Mouse (Mus musculus): ENCODE results near the gene Gcnt1. TPM values are rescaled to one million over a fixed set of nuclear protein-coding genes. Genes with fewer than 3 reads are reported as not detected.
A peak's percentile ranks its signal among the peaks of the same experiment; 100 is the strongest.

The Gcnt1 gene
- total RNA-seq, 2 experiments from 2014 or later, result 13.5 to 15.6 TPM

DNA sequence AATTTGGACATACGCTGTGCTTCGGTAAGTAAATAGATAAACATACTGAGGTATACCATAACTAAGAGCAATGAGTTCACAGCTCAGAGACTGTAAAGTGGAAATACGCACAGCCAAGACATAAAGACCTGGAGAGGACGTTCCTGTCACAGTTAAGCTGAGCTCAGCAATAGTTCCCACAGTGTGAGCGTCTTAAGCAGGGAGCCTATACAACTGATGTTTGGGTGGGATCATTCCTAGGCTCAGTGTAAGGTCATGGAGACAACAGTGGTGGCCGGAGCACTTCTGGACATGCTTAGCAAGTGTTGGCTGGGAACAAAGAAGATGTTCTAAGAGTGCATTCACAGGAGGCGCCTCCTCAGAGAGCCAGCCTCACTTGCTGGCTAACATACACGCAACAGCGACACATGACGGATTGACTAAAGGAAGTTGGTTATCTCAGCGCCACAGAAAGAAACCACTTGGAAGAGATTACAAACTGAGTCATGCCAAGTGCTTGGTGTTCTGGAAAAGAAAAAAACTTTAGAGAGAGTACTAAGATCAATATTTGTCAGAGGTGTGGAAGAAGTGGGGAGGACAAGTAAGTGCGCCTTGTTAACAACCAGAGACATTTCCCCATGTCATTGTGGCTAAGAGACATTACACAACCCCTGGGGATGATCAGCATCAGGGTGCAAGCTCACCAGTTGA lies 37.9 kb downstream of the Gcnt1 start:
- DNase-seq (ENCODE audit: low spot score), result no peak
- intact Hi-C loops (cut with DNase I), result no loop called here

DNA sequence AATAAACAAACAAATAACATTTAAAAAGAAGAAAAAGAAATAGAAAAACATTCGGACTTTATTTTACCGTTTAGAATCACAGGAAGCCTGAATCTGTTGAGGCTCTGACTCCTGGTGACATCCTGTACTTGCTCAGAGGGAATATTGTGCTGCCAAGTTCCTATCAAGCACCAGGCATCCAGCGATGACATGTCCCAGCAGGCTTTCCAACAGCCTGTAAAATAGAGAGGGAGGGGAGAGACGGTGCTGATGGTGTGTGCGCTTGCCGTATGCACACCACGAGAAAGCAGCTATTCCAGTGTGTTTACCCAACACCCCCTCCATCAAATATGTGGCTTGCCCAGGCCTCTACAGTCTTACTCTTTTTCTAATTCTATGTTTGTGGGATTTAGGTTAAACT lies 39.6 kb downstream of the Gcnt1 start:
- DNase-seq (ENCODE audit: low spot score), result peak; percentile 43
- intact Hi-C loops (cut with DNase I), result no loop called here

DNA sequence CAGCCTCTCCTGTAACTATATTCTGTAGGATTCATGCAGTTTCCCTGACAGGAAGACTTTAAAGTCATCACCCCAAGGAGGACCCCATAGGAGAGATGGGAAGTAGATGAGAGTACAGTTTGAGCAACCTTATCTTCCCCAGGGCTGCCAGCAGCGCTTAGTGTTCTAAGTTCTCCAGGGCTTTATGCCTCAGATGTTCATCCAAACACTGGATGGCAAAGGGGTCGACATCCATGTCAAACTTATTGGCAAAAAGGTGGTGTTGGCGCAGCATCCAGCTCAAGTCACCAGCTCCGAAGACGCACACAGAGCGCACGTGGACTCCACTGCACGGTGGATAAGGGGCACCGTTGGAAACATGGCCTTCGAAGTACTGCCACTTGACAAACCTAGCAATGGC lies 43.7 kb downstream of the Gcnt1 start:
- no peak for DNase-seq (ENCODE audit: low spot score)
- intact Hi-C loops (cut with DNase I), result no loop called here

DNA sequence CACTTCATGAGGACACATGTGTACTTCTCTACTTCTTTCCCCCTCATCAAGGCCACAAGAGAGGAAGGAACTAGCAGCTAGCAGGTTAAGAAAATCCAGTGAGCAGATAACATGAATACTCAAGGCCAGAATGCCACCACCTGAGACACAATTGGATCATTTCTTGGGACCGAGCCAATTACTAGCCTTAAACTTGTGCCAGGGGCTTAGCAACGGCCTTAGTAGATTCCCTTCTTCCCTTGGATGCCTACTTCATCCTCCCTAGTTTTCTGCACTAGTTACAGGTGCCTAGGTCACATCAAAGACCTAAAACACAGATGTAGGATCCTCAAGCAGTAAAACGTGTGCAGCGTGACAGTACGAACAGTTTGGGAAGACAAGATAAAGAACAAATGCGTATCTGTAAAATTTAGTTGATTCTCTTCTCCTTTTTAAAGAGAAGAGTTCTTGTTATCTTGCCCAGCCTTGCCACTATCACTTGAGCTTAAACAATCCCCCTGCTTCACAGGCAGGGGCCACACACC lies 44.7 kb downstream of the Gcnt1 start:
- DNase-seq (ENCODE audit: low spot score), result no peak
- intact Hi-C loops (cut with DNase I), result no loop called here

DNA sequence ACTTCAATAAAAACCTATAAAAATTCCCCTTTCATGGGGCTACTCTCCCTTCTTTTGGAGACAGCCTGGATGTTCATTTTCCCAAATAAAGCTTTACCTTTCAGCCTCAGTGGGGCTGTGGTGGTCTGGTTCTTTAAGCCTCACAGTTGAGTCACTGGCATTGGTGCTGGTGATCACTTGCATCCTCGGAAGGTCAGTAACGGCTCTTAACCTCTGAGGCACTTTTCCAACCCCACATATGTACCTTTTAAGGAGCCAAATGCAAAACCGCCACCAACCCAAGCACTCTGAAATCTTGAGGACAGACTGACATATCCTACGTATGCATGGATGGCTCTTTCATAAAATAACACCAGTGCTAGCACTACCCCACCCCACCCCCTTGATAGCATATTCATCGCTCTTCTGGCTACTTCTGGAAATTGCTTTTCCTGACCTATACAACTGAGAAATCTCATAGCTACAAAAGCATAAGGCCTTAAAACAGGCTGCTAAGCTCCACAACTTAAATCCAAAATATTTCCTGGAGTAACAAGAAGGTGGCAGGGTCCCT lies 48.9 kb downstream of the Gcnt1 start:
- intact Hi-C loops (cut with DNase I), result no loop called here
- no peak for DNase-seq (ENCODE audit: low spot score)

DNA sequence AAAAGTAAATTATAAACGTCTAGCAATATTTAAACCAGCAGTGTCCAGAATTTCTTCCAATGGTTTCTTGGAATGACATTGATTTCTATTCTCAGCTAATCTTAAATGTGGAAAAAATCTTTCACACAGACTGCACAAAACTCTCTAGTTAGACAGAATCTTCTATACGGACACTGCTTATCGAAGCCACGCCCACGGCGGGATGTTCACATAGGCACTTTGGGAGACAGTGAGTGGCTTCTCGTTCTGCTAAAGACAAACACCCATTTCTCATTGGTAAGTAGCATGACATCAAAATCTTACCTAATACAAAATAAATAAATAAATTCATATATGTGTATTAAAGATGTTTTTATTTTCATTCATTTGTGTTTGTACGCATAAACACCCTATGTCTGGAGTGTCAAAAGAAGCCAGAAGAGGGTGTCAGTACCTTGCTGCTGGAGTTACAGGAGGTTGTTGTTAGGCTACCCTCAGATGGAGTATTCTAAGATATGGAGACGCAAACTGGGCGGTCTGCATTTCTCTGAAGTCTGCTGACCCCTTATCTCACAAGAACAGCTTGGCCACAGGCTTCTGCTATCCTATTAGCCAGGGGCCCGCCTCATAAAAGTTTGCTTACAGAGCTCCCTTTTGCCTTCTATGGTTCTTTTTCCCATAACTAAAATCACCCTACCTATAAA lies 49.5 kb downstream of the Gcnt1 start:
- DNase-seq (ENCODE audit: low spot score), result no peak
- intact Hi-C loops (cut with DNase I), result no loop called here

DNA sequence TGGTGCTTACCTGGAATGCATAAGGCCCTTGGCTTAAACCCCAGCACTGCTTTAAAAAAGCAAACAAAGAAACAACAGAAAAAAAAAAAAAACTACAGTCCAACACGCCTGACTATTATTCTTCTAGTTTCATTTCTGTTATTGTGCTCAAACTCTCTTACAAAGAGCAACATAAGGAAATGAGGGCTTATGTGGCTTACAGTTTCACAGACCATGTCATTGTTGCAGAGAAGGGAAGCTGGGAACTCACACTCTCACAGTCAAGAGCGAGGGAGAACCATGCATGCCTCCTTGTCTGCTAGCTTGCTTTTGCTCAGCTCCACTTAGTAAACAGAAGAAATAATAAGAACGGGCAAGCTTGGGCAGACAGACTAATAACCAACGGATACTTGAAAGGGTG lies 52.9 kb downstream of the Gcnt1 start:
- intact Hi-C loops (cut with DNase I), result no loop called here
- no peak for DNase-seq (ENCODE audit: low spot score)

DNA sequence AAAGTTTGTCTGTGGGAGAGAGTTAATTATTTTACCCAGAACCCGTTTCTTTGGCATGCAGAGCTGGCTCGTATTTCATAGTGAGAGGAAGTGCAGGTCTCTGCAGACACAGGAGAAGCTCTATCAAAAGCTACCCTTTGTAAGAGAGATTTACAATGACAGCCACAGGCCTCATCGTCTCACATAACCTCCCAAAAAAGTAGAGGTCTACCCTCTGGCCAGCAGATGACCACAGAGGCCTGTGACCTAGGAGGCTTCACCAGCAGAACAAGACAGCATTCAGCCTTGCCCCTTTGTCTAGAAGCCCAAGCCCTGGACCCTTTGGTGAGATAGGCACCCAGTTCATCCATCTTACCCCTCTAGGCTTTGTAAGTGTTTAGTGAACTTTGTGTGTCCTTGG lies 53.9 kb downstream of the Gcnt1 start:
- DNase-seq (ENCODE audit: low spot score), result no peak
- intact Hi-C loops (cut with DNase I), result no loop called here

DNA sequence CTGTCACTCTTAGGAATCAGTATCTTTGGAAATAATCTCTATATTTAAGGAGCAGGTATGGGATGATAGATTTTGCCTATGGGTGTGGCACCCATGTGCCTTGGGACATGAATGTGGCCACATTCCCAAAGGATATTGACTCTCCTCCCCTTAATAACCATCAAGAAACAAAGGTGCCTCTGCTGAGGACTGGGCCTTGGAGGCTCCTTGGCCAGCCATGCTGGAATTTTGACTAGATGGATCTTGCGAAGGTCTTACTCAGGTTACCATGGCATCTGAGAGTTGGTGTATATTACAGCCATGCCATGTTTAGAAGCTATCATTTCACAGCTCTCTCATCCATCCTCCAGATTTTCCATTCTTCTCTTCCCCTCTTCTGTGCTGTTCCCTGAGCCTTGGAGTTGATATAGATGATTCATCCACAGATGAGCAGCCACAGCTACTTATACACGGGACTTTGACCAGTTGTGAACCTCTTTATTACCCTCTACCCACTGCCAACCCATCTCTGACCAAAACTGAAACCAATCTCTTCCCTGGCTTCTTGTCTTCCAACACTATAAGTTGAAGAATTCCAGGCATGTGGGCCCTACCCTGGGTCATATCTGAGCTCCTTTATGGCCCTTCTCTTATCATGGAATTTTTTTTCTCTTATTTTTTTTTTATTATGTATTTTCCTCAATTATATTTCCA lies 56.2 kb downstream of the Gcnt1 start:
- intact Hi-C loops (cut with DNase I), result no loop called here
- no peak for DNase-seq (ENCODE audit: low spot score)

DNA sequence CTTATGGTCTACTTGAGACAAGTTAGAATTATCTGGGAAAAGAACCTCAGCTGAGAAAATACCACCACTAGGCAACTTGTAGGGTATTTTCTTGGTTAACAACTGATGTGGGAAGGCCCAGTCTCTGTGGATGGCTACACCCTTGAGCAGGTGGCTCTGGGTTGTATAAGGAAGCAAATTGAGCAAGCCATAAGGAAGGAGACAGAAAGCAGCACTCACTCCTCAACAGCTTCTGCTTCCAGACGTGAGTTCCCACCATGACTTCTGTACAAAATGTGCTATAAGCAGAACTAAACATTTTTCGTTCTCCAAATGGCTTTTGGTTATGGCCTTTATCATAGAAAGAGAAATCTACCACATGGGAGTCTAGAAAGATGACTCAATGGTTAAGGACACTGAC lies 58.2 kb downstream of the Gcnt1 start:
- DNase-seq (ENCODE audit: low spot score), result no peak
- intact Hi-C loops (cut with DNase I), result no loop called here

DNA sequence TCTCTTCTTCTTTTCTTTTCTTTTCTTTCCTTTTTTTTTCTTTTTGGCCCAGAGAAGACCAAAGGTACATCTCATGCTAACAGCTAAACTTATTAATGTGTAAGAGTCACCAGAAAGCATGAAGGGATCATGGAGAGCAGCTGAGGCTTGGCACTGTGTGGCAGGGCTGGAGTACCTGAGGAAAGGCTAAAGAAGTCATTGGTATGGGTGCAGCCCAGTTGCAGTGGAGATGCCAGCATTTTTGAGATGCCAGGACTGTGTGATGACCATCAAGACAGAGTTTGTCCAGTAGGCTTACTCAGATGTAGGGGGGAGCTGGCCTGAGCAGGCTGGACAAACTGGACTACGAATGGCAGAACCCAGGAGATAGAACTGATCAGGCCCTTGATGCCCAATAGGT lies 58.9 kb downstream of the Gcnt1 start:
- intact Hi-C loops (cut with DNase I), result no loop called here
- no peak for DNase-seq (ENCODE audit: low spot score)

DNA sequence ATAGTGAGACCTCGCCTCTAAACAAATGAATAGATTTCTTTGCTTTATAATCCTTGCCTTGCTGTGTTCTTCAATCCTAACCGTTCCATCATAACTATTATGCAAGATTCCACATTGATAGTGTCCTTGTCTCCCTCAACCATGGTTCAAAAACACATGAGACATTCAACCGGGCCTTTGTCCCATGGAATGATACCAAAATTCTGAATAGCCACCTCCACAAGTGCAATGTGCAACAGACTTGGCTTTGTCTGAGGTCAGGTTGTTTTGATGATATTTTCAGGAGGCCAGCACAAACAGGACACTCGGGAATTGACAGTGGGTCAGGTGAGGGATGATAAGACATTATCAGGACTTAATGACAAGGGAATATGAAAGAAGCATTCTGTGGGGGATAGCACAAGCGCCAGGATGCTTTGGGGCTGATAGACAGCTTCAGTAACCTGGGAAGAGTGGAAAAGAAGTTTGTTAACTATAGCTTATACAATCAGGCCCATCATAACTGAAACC lies 59.9 kb downstream of the Gcnt1 start:
- DNase-seq (ENCODE audit: low spot score), result no peak

DNA sequence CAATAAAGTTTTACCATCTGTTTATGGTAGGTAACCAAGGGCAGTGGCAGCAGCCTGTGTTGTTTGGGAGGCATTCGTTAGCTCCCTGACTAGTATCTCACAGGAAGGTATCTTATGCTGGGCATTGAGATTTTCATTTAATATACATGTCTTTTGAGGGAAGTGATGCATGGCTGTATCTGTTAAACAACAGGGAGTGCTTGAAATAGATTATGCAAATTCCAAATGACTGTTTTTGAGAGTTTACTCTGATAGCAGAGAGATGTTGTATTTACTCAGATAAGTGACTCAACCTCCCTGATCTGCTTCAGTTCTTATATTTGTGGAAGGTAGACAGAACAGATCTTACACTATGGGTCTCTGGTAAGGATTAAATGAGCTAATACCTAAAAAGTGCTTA lies 61.1 kb downstream of the Gcnt1 start:
- intact Hi-C loops (cut with DNase I), result no loop called here

More for the DNA sequence above, 59.9 kb downstream of the Gcnt1 start:
- intact Hi-C loops (cut with DNase I), result no loop called here

DNA sequence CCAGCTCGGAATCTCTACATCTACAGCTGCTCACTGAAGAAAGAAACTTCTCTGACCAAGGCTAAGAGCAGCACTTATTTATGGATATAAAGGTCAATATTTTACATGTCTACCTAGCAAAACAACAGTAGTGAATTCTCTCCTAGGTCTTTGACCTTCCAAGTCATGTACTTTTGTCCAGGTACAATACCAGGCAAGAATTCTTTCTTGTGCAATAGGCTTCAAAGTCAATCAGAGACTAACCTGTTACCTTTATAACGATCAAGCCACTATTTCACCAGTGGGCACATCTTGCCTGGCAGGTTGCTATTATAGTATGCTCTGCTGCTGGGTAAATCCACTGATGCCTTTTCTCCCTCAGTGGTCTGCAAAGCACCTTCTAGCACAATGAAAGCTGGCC lies 61.6 kb downstream of the Gcnt1 start:
- intact Hi-C loops (cut with DNase I), result no loop called here
- no peak for DNase-seq (ENCODE audit: low spot score)

More for the DNA sequence above, 61.1 kb downstream of the Gcnt1 start:
- no peak for DNase-seq (ENCODE audit: low spot score)

DNA sequence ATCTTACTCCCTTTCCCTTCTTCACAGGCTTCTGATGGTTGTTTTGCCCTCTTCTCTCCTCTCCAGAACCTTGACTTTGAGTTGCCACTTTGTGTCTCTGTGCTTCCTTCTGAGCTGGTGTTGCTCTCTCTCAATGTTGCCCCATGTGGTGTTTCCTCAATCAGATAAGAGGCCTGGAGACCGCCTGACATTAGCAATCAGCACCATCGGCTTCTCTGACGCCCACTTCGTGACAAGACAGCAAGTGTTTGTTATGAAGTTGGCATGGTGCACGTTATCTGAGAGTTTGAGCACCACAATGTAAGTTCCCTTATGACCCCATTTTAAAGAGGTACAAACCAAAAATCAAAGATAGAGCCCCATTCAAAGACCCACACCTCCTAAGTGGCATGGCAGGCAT lies 76.6 kb downstream of the Gcnt1 start:
- intact Hi-C loops (cut with DNase I), result no loop called here

DNA sequence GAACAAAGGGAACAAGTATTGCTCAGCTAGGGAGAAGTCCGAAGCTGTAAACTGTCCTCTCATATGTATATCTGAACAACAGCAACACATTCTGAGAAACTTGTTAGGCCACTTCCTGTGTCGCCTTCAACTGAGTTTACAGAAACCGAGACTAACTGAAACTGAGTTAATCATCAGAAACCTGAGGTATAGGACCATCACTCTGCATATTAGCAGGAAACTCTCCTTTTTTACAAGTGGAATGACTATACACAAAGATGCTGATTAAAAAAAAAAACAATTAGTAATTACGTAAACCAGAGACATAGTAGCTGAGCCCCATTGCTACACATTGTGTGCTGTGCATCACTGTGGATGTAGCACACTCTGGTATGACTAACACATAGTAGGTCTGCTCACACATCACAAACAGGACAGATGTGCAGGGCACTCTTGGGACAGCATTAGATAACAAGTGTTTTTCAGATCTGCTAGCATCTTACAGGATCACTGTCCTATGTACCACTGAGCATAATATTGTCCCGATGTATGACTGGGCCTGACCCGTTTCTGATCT lies 77.4 kb downstream of the Gcnt1 start:
- no peak for DNase-seq (ENCODE audit: low spot score)
- intact Hi-C loops (cut with DNase I), result no loop called here

More for the DNA sequence above, 76.6 kb downstream of the Gcnt1 start:
- no peak for DNase-seq (ENCODE audit: low spot score)

DNA sequence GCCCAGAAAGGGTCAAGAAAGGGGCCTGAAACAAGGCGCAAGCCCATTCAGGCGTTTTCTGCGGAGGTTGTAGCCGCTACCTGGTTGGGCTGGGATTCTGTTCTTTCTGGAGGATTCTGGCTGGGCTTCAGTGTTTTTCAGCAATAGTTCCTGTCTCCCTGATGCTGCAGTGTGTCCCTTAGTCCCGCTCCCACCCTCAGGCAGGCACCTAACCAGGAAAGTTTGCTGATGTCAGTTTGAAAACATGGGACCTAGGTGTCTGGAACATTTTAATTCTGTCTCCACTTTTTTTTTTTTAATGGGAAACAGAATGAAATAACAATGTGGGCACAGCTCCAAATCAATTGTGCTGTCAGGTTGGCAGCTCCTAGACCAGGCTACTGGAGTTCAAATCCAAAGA lies 78.5 kb downstream of the Gcnt1 start:
- intact Hi-C loops (cut with DNase I), result no loop called here
- DNase-seq (ENCODE audit: low spot score), result peak; percentile 6

DNA sequence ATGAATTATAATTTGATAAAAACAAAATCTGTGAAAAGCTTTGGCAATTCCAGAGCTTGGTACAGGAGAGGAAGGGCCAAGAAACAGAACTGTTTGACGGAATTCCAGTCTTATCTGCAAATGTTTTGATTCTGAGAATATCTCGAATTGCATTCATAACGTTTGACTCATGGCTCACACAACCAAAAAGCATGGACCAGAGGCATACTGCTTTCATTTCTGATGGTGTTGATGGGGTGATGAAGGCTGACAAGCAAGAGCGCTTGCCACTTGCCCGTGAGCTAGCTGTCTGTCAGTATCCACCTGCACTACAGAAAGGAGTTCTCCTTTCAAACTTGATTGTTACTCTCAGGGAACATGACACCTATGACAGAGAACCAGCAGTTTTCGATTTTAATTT lies 83.1 kb downstream of the Gcnt1 start:
- no peak for DNase-seq (ENCODE audit: low spot score)
- intact Hi-C loops (cut with DNase I), result no loop called here

DNA sequence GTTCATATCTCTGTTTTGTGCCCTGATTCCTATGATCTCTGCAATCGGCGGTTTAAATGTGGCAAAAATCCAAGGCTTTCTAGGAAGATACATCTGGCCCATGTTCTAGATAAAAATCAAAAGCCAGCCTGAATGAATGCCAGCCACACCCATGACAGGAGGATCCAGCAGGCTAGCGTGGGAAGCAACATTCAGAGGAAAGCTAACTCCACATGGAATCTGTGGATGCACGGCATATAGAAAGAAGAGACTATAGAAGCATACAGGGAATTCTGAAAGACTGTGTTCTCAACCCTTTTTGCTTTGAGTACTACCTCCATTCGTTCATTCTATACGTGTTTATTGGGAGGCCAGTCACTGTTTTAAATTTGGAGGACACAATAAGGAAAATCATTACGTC lies 86.6 kb downstream of the Gcnt1 start:
- intact Hi-C loops (cut with DNase I), result no loop called here
- DNase-seq (ENCODE audit: low spot score), result no peak

DNA sequence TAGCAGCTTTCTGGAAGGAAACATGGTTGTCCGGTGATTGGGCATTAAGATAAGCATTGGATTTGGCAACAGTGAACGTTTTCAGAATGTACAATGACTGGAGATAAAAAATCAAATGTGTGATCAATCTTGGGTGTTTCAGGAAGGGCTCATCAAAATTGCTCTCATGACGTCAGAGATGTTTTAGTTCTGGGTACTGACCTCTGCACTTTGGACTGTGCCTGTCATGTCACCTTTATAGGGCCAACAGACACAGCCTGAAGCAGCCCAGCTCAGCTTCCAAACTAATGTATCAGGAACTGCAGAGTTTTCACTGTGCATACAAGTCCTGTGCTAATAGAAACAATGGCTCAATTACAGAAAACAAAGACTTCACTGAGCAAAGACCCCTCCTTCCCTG lies 89.3 kb downstream of the Gcnt1 start:
- no peak for DNase-seq (ENCODE audit: low spot score)
- intact Hi-C loops (cut with DNase I), result no loop called here

Measured in heart, postnatal 25 days (tissue).